ENCODE assay signal across 15 mouse cellular contexts in genomic region chr1:150951004-150951403, GRCm38 (mm10). TPM values are rescaled to one million over a fixed set of nuclear protein-coding genes. Genes with fewer than 3 reads are reported as not detected.
"Had no signal": no experiment of that assay in that cellular context is flagged by ENCODE, and none has a peak within 500 bp of the region (broad histone marks: within the 10 kb centered on the region; RNA-seq: fewer than 3 reads in every experiment).

No protein-coding gene starts in this region.

- H3K4me3 ChIP-seq: left cerebral cortex, adult 2 months; liver, embryonic 13.5 days; lung, embryonic 15.5 days; megakaryocyte, embryonic 14.5 days; midbrain, embryonic 15.5 days had no signal

- ATAC-seq: liver, postnatal 0 days had no signal

- H3K9me3 ChIP-seq: liver, embryonic 13.5 days; lung, embryonic 15.5 days; midbrain, embryonic 15.5 days had no signal

- H3K4me1 ChIP-seq: liver, embryonic 13.5 days; megakaryocyte, embryonic 14.5 days; midbrain, embryonic 15.5 days had no signal

- DNase-seq: kidney, adult 11 months; liver; liver, embryonic 13.5 days; liver, postnatal 0 days; lung, postnatal 14 days; thymus, adult 18-20 months; thymus, postnatal 14 days had no signal

- H3K4me2 ChIP-seq: liver, embryonic 13.5 days; lung, embryonic 15.5 days; midbrain, embryonic 11.5 days; midbrain, embryonic 15.5 days had no signal

- H3K27me3 ChIP-seq: liver, embryonic 13.5 days; lung, embryonic 15.5 days; megakaryocyte, embryonic 14.5 days; midbrain, embryonic 15.5 days had no signal

- H3K9ac ChIP-seq: liver, embryonic 13.5 days; liver, postnatal 0 days; lung, embryonic 15.5 days; midbrain, embryonic 15.5 days had no signal

- H3K27ac ChIP-seq: left cerebral cortex, adult 2 months; liver, embryonic 13.5 days; lung, embryonic 15.5 days; macrophage; midbrain, embryonic 15.5 days had no signal

- H3K36me3 ChIP-seq: liver, embryonic 13.5 days; lung, embryonic 15.5 days; midbrain, embryonic 15.5 days had no signal

RNA-seq across cellular contexts. Expression of gene Hmcn1, which starts 42.2 kb away (rescaled TPM):
- total RNA-seq: monocyte, adult 5-6 weeks; neutrophil, adult 5-6 weeks had no signal
- polyA plus RNA-seq: macrophage had no signal
